In the genomic region with DNA sequence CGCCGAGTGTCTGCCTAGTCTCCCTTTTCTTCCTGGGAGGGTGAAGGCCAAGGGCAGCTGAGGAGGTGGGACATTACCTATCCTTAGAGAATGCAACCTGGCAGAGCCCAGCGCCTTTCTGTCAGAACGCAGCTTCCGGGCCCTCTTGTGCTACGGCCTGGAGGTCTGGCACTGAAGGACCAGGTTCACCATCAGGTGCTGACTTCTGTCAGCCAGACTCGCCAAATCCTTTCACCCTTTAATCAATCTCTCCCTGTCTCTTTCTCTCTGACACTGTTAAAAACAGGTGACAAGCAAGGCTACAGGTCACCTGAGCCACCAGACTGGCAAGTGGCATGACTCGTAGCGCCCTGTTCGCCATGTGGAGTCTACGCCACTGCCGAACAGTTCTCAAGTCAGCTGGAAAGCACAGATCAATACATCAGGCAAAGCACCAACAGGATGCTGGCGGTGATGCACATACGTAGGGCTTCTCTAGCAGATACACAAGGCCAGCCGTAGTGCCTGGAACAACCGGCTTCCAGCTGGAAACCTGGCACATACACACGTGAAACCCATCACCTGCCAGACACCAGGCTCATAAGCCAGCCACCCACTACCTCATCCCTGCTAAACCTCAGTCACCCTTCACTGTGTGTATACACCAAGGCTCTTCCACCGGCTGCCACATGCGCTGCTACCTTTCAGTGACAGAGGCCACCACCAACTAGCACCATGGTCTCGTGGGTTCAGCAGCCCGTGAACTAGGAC, we compare ENCODE assay signal across 21 mouse cellular contexts. TPM values are rescaled to one million over a fixed set of nuclear protein-coding genes. Genes with fewer than 3 reads are reported as not detected.
DNase-seq lines count a peak whose midpoint lies in the region; ATAC-seq and TF ChIP-seq lines count a peak whose summit lies in the region.
"Had no signal": no experiment of that assay in that cellular context is flagged by ENCODE, and none has a peak within 500 bp of the region (broad histone marks: within the 10 kb centered on the region; RNA-seq: fewer than 3 reads in every experiment).

No protein-coding gene starts in this region.

- peak; percentile 46 to 51 for DNase-seq in cerebellum, adult 18-20 months
- DNase-seq in cerebellum, postnatal 4 days (ENCODE audit: low spot score in 2 of 2), result no peak
- DNase-seq in brain, adult 2 months (ENCODE audit: low read depth, low spot score), result peak; percentile 64
- peak in 1 of 2 experiments; percentile 55 for DNase-seq in cerebellum, adult 2 months
- DNase-seq in cerebellum, postnatal 10 days, result peak; percentile 78 to 79
- no peak for DNase-seq in lung, postnatal 36 days
- no peak for DNase-seq in adrenal gland, postnatal 4 days (ENCODE audit: low spot score in 2 of 2)
- DNase-seq: adrenal gland, adult 2 months; adrenal gland, postnatal 14 days; forebrain, postnatal 0 days; gastrocnemius, adult 2 months; gastrocnemius, postnatal 14 days; heart, adult 11 months; kidney, adult 11 months had no signal

- H3K9ac ChIP-seq in intestine, embryonic 15.5 days, result no peak overlapping the region
- H3K9ac ChIP-seq: forebrain, embryonic 13.5 days; forebrain, postnatal 0 days; hindbrain, embryonic 12.5 days; hindbrain, embryonic 15.5 days had no signal

- 25% methylated on average over 21 of the region's 21 CpGs for WGBS in cerebellum, adult 2 months
- WGBS in intestine, embryonic 15.5 days, result 92% methylated on average over 21 of the region's 21 CpGs

- H3K9me3 ChIP-seq in intestine, embryonic 15.5 days, result no peaks in the 10 kb centered on the region
- H3K9me3 ChIP-seq: forebrain, embryonic 10.5 days; forebrain, embryonic 13.5 days; hindbrain, embryonic 12.5 days; hindbrain, embryonic 15.5 days had no signal

- no peak for TF ChIP-seq CTCF in cerebellum, adult 2 months (IDR thresholded peaks at IDR 0.05; ENCODE audit: borderline replicate concordance, insufficient read depth, low read depth, low read length)

- TF ChIP-seq POLR2A in cerebellum, adult 2 months (IDR thresholded peaks at IDR 0.05; ENCODE audit: borderline replicate concordance, insufficient read depth, low read length), result no peak

- no peak overlapping the region for H3K4me2 ChIP-seq in intestine, embryonic 15.5 days (replicated peaks)
- H3K4me2 ChIP-seq: forebrain, embryonic 13.5 days; heart, embryonic 11.5 days; hindbrain, embryonic 12.5 days; hindbrain, embryonic 15.5 days had no signal

- peaks cover 24% of the 10 kb centered on the region; the same call in 1 of the 2 replicates for H3K36me3 ChIP-seq in intestine, embryonic 15.5 days

- peaks cover 56% of the 10 kb centered on the region for H3K4me1 ChIP-seq in cerebellum, adult 2 months (ENCODE audit: control insufficient read depth, insufficient read depth, low read length)
- H3K4me1 ChIP-seq in intestine, embryonic 15.5 days (replicated peaks), result peaks cover 14% of the 10 kb centered on the region

- ATAC-seq in intestine, embryonic 15.5 days, result no peak
- ATAC-seq: CD4-positive, CD25-positive, alpha-beta regulatory T cell, adult 4 months; forebrain, embryonic 13.5 days; forebrain, postnatal 0 days had no signal

- H3K27ac ChIP-seq in cerebellum, adult 2 months (ENCODE audit: insufficient read depth, low read length), result peak overlapping the region; percentile 58
- H3K27ac ChIP-seq in intestine, embryonic 15.5 days, result no peak overlapping the region
- H3K27ac ChIP-seq: forebrain, embryonic 10.5 days; forebrain, embryonic 13.5 days; gastrocnemius, adult 2 months; hindbrain, embryonic 12.5 days; hindbrain, embryonic 15.5 days had no signal

- peak overlapping the region; percentile 38 for H3K4me3 ChIP-seq in cerebellum, adult 2 months (replicated peaks; ENCODE audit: insufficient read depth, low read depth, low read length)
- H3K4me3 ChIP-seq in intestine, embryonic 15.5 days (replicated peaks), result no peak overlapping the region
- H3K4me3 ChIP-seq: forebrain, embryonic 10.5 days; forebrain, embryonic 13.5 days; gastrocnemius, adult 2 months; hindbrain, embryonic 12.5 days; hindbrain, embryonic 15.5 days had no signal

- H3K27me3 ChIP-seq in cerebellum, adult 2 months (ENCODE audit: control insufficient read depth, insufficient read depth, low read length), result no peaks in the 10 kb centered on the region
- H3K27me3 ChIP-seq in intestine, embryonic 15.5 days (replicated peaks), result no peaks in the 10 kb centered on the region
- H3K27me3 ChIP-seq: forebrain, embryonic 13.5 days; hindbrain, embryonic 12.5 days; hindbrain, embryonic 15.5 days had no signal

RNA-seq across cellular contexts. Expression of a gene that starts 4.2 kb away (rescaled TPM):
- polyA plus RNA-seq in cerebellum, adult 2 months (2012; rRNA removed), result 169 and 172 TPM in 2 replicates
- total RNA-seq in adrenal gland, postnatal 4 days (2021), result 100 to 1,000 TPM; 150 to 164 TPM
- polyA plus RNA-seq in intestine, embryonic 15.5 days (2015; fragmentation: Nextera tagmentation; extraction: Ambion mirVana), result 34.9 and 37.2 TPM in 2 replicates

RNA-seq across cellular contexts. Expression of a gene that starts 19.5 kb away (rescaled TPM):
- polyA plus RNA-seq in cerebellum, adult 2 months (2012; rRNA removed), result 17.2 and 17.8 TPM in 2 replicates
- total RNA-seq in adrenal gland, postnatal 4 days (2021), result 10 to 100 TPM; 17.8 to 18.5 TPM
- polyA plus RNA-seq in intestine, embryonic 15.5 days (2015; fragmentation: Nextera tagmentation; extraction: Ambion mirVana), result 17.5 and 17.7 TPM in 2 replicates

Comparison
In these comparisons a context has a peak if more than half of its experiments do, and no peak if none do; other contexts are left out.
1. DNase-seq: peak in cerebellum, adult 18-20 months (2 of 2), brain, adult 2 months (single experiment) and cerebellum, postnatal 10 days (2 of 2); none in cerebellum, postnatal 4 days (0 of 2), lung, postnatal 36 days (single experiment) and adrenal gland, postnatal 4 days (0 of 2).